21 mouse cellular contexts compared by ENCODE assay signal in the genomic region with DNA sequence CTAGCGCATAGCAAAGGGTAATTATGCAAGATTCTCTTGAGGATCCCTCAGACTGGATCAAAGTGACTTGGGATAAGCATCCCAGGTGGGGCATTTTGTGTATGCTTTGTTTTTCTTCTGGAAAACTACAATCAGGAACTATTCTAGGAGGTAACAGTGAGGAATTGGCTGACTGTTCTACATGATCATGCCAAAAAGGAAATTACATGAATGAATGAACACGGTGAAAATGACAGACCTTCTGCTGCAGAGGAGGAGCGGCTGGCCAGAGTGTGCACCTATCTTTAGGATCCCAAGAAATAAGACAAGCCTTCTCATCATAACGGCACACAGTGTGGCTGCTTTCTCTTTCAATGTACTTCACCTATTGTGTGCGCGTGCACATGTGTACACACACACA.
A peak's percentile ranks its signal among the peaks of the same experiment; 100 is the strongest.
DNase-seq lines count a peak whose midpoint lies in the region; ATAC-seq lines count a peak whose summit lies in the region.
"Had no signal": no experiment of that assay in that cellular context is flagged by ENCODE, and none has a peak within 500 bp of the region (broad histone marks: within the 10 kb centered on the region; RNA-seq: fewer than 3 reads in every experiment).

No protein-coding gene starts in this region.

- H3K27ac ChIP-seq in hindbrain, embryonic 14.5 days: no peak overlapping the region
- no peak overlapping the region for H3K27ac ChIP-seq in hindbrain, embryonic 11.5 days (ENCODE audit: low read depth, low read length)
- H3K27ac ChIP-seq: embryonic facial prominence, embryonic 12.5 days; forebrain, embryonic 15.5 days; gastrocnemius, adult 2 months; limb, embryonic 15.5 days; liver, embryonic 15.5 days; midbrain, embryonic 12.5 days; stomach, postnatal 0 days had no signal

- H3K36me3 ChIP-seq in hindbrain, embryonic 14.5 days (replicated peaks; ENCODE audit: control insufficient read depth, insufficient read depth): no peaks in the 10 kb centered on the region
- no peaks in the 10 kb centered on the region for H3K36me3 ChIP-seq in hindbrain, embryonic 11.5 days (ENCODE audit: control insufficient read depth, insufficient read depth, low read length)
- H3K36me3 ChIP-seq: embryonic facial prominence, embryonic 12.5 days; forebrain, embryonic 15.5 days; limb, embryonic 15.5 days; liver, embryonic 15.5 days; midbrain, embryonic 12.5 days had no signal

- no peak overlapping the region for H3K4me3 ChIP-seq in hindbrain, embryonic 14.5 days (replicated peaks; ENCODE audit: low read length)
- no peak overlapping the region for H3K4me3 ChIP-seq in hindbrain, embryonic 11.5 days (ENCODE audit: low read depth, low read length)
- H3K4me3 ChIP-seq: embryonic facial prominence, embryonic 12.5 days; forebrain, embryonic 15.5 days; gastrocnemius, adult 2 months; limb, embryonic 15.5 days; liver, embryonic 15.5 days; midbrain, embryonic 12.5 days had no signal

- no peak overlapping the region for H3K9ac ChIP-seq in hindbrain, embryonic 14.5 days
- no peak overlapping the region for H3K9ac ChIP-seq in hindbrain, embryonic 11.5 days (ENCODE audit: low read depth, low read length)
- H3K9ac ChIP-seq: embryonic facial prominence, embryonic 12.5 days; forebrain, embryonic 15.5 days; limb, embryonic 15.5 days; liver, embryonic 15.5 days; midbrain, embryonic 12.5 days had no signal

- ATAC-seq in hindbrain, embryonic 14.5 days (ENCODE audit: low FRiP score): no peak
- no peak for ATAC-seq in hindbrain, embryonic 11.5 days (ENCODE audit: low FRiP score)
- ATAC-seq in monocyte, adult 5-6 weeks (replicated peaks; ENCODE audit: insufficient number of reproducible peaks, low FRiP score, low TSS enrichment, poor library complexity, severe bottlenecking): no peak
- ATAC-seq: forebrain, embryonic 15.5 days; hindbrain, embryonic 16.5 days had no signal

- H3K9me3 ChIP-seq in hindbrain, embryonic 14.5 days (ENCODE audit: control insufficient read depth, low read length): no peaks in the 10 kb centered on the region
- no peaks in the 10 kb centered on the region for H3K9me3 ChIP-seq in hindbrain, embryonic 11.5 days (ENCODE audit: control insufficient read depth, low read length)
- H3K9me3 ChIP-seq: embryonic facial prominence, embryonic 12.5 days; forebrain, embryonic 15.5 days; limb, embryonic 15.5 days; liver, embryonic 15.5 days; midbrain, embryonic 12.5 days had no signal

- DNase-seq in hindbrain, embryonic 14.5 days (ENCODE audit: low spot score): peak; percentile 23
- DNase-seq in hindbrain, embryonic 11.5 days (ENCODE audit: low spot score): no peak
- peak; percentile 9 for DNase-seq in Muller cell, postnatal 12 days (ENCODE audit: inconsistent ontology term)
- peak; percentile 9 for DNase-seq in cerebellum, adult 11 months
- DNase-seq in cerebellum, postnatal 10 days: peak; percentile 47 to 72
- DNase-seq in embryo, embryonic 10 days (ENCODE audit: low spot score): no peak
- DNase-seq in adrenal gland, postnatal 4 days (ENCODE audit: low spot score in 2 of 2): no peak
- DNase-seq: B cell, adult 2 months; gastrocnemius, adult 2 months; heart, postnatal 10 days; kidney, adult 11 months; right cerebral cortex, postnatal 4 days had no signal

- WGBS in hindbrain, embryonic 14.5 days: 86% methylated on average over 6 of the region's 6 CpGs
- 90% methylated on average over 6 of the region's 6 CpGs for WGBS in hindbrain, embryonic 11.5 days

- no peak overlapping the region for H3K4me2 ChIP-seq in hindbrain, embryonic 14.5 days (replicated peaks)
- H3K4me2 ChIP-seq in hindbrain, embryonic 11.5 days (replicated peaks; ENCODE audit: low read depth, low read length): no peak overlapping the region
- H3K4me2 ChIP-seq: embryonic facial prominence, embryonic 12.5 days; forebrain, embryonic 15.5 days; heart, embryonic 11.5 days; limb, embryonic 15.5 days; liver, embryonic 15.5 days; midbrain, embryonic 12.5 days had no signal

- no peaks in the 10 kb centered on the region for H3K27me3 ChIP-seq in hindbrain, embryonic 14.5 days (ENCODE audit: control insufficient read depth, insufficient read depth, low read length)
- no peaks in the 10 kb centered on the region for H3K27me3 ChIP-seq in hindbrain, embryonic 11.5 days (ENCODE audit: control insufficient read depth, insufficient read depth, low read length)
- H3K27me3 ChIP-seq: embryonic facial prominence, embryonic 12.5 days; forebrain, embryonic 15.5 days; limb, embryonic 15.5 days; liver, embryonic 15.5 days; midbrain, embryonic 12.5 days had no signal

- H3K4me1 ChIP-seq in hindbrain, embryonic 14.5 days (replicated peaks; ENCODE audit: control insufficient read depth, insufficient read depth, low read length): no peaks in the 10 kb centered on the region
- H3K4me1 ChIP-seq in hindbrain, embryonic 11.5 days (replicated peaks; ENCODE audit: control insufficient read depth, insufficient read depth, low read length): no peaks in the 10 kb centered on the region
- H3K4me1 ChIP-seq: embryonic facial prominence, embryonic 12.5 days; forebrain, embryonic 15.5 days; limb, embryonic 15.5 days; liver, embryonic 15.5 days; midbrain, embryonic 12.5 days had no signal

Comparison
In these comparisons a context has a peak if more than half of its experiments do, and no peak if none do; other contexts are left out.
1. DNase-seq: peak in hindbrain, embryonic 14.5 days (single experiment), Muller cell, postnatal 12 days (single experiment), cerebellum, adult 11 months (single experiment) and cerebellum, postnatal 10 days (2 of 2); none in hindbrain, embryonic 11.5 days (single experiment), embryo, embryonic 10 days (single experiment) and adrenal gland, postnatal 4 days (0 of 2).